Mouse (Mus musculus) MN1 (cell line): ENCODE results near the gene Nus1.

ENCODE experiments used
- DNase-seq: peaks from one replicate; pipeline ENCODE4 v3.0.0-alpha.2; 2016; ENCODE audit warnings: low spot score

The Nus1 gene

DNA sequence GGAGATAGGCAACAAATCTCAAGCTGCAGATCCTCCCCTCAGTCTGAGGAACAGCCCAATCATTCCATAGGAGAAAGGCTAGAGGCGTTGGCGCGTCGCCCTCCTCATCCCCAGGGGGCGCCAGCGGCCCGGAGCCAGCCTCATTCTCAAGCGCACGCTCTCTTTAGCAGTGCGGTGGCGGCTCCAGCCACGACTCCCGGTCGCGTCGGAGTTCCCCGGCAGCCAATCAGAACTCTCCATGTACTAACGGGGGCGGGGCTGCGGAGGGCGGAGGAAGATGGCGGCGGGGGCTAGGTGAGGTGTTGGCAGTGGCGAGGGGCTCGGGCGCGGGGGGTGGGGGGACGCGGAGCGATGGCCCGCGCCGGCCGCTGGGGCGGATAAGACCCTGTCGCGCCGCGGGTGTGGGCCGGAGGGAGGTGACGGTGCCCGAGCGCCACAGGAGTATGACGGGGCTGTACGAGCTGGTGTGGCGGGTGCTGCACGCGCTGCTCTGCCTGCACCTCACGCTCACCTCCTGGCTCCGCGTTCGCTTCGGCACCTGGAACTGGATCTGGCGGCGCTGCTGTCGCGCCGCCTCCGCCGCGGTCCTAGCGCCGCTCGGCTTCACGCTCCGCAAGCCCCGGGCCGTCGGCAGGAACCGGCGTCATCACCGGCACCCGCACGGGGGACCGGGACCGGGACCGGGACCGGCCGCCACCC is at the start of gene Nus1:
Gene Nus1, plus strand, starts transcription at position 249 of the 699 bp plus-strand sequence.
- DNase-seq: peak; percentile 100

DNA sequence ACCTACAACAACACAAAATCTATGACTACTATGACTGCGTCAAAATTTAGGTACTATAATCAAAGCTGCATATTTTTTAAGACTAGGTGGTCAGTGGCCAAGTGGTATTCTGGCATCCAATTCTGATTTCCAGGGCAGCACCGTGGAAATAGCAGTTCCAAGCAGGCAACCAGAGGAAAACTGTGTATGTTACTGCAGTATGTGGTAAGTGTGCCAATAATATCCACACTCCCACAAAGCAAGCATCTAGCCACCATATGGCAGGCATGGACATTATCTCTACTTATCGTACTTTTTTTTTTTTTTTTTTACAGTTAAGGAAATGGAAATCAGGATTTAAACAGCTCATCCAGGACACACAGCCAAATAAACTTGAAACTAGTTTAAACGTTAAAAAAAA is 49.0 kb upstream of the Nus1 start:
- no peak for DNase-seq

DNA sequence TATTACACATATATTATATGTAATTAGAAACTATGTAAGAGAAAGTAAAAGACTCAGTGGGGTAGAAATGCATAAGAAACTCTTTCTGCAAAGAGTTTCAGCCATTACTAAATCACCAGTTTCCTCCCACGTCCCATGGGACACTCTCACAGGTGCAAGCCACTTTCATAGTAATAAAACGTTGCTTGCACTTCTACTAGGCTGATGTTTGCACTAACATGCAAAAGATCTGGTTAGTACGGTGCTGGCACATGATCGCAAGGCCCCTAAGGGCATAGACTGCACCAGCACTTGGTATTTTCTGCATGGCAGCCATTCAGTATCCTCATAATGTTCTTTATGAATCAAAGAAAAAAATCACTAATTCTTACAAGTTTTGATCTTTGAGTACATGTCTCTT is 43.5 kb upstream of the Nus1 start:
- no peak for DNase-seq

DNA sequence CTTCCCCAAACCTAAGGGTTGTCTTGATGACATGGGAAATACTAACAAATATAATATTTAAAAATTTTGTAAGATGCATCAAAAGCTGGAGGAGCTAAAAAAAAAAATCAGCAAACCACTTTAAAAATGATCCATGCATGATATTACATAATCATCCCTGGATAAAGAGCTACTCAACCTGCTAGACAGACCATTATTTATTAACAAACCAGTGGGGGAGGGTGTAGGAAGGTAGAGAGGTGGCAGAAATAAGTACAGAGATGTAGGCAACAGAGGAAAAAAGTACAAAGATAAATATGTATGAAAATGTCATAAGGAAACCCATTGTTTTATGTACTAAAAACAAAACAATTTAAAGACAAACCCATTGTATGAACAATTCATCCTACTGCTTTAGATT is 42.7 kb upstream of the Nus1 start:
- no peak for DNase-seq

DNA sequence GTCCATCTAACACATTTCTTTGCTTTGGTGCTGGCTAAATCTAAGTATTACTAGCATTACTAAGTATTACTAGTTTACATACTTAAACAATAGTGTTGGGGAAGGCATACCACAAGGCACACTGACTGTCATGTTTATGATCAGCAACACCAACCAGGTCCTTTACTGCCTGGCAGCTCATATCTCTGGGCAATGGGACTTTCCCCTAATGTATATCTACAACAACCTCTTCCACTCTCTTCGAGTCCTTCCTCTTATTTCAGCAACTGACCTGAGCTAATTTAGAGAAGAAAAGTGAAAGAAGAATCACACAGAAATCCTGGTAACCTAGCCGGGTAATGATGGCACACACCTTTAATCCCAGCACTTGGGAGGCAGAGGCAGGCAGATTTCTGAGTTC is 40.9 kb upstream of the Nus1 start:
- DNase-seq: no peak

DNA sequence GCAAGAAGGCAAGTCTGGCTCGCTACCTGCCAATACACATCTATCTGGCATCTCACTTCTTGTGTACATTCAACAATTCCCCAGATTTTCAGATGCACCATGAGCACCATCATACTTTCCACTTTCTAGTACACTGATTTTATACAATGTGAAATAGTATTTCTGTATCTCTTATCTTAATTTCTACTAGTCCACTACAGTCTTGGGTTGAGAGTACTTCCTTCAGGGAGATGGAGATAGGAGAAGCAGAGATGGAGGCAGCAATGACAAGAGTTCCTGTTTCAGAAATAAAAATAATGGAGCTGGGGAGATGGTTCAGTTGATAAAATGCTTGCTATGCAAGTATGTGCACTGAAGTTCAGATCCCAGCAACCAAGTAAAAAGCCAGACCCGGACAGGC is 39.5 kb upstream of the Nus1 start:
- no peak for DNase-seq

DNA sequence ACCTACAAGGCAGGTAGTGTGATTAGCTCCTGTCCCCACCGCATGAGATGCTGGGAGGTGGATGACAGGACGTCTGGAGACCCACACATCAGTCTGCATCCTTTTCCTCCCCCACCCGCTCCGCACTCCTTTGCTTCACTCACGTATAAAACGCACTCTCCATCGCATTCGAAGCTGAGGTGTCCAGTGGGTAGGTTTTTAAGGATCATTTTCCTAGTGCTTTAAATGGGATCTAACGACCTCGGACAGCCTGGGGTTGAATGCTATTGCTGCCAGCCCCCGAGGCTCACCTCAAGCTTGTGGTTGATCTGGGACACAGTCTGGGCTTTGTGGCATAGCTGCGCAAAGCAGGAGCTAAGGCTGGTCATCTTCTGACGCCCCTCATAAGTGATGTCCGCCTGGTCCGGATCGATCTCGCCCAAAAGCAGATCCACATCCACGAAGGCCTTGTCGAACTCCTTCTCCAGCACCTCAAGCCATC is 36.0 kb upstream of the Nus1 start:
- peak; percentile 72 for DNase-seq

DNA sequence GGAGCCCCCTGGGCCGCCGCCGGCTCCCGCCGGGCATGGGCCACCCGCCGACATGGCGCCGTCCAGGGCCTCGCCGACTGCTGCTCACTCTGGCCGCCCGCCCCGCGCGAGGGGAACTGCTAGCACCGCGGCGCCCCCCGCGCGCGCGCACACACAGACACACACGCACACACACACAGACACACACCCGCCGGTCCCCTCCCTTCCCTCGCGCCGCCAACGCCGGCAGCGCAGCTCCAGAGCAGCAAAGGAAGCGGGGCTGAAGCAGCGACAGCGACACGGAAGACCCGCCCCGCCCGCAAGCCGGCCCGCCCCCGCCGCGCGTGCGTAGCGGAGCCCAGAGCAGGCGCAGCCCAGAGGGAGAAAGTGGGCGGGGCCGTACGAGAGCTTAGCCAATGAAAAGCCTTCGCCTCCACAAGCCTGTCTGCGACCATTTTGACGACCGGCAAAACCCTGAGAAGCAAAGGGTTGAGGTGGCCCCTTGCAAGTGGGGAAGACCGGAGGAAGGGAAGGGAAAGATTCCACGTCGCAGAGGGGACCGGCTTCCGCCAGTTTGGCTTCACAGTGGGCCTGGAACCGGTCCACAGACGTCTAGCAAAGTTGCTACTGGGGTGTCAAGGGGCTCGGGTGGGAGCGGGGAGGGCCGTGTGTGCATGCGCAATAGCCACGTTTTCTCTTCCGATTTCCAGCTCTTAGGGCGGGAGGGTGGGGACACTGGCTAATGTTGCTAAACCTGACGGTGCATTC is 35.3 kb upstream of the Nus1 start, which contains the start of gene Gopc:
Gene Gopc, minus strand, starts transcription at position 280 of the 747 bp plus-strand sequence.
- peak; percentile 100 for DNase-seq

DNA sequence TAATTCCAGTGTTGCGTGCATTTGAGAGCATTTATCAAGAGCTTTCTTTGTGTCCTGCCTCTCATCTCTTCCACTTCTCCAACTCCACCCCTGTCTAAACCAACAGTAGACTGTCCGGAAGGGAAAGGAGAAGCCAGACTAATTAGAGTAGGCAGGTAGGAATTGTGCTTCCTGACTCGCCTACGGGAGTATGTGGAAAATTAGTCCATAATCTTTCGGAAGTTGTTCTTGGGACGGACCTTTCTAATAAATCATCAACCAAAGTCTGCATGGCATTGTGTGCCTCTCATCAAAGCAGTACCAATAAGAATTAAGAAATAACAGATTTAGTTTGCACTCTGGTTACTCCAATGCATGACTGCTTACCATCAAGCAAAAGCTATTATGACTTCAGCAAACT is 34.3 kb upstream of the Nus1 start:
- no peak for DNase-seq

DNA sequence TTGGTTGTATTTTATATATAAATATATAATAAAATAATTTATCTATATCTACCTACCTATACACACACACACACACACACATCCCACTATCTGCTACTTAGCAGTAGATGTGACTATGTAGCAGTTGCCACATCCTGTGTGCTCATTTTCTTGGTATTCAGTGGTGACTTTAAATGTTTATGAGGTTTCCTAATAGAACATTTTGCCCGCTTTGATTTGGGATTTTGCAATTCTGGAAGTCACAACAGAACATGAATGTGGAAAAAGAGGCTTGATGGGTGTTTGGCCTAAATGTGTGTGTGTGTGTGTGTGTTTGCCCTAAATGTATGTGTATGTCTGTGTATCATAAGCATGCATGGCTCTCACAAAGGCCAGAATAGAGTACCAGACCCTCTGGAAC is 33.8 kb upstream of the Nus1 start:
- no peak for DNase-seq

DNA sequence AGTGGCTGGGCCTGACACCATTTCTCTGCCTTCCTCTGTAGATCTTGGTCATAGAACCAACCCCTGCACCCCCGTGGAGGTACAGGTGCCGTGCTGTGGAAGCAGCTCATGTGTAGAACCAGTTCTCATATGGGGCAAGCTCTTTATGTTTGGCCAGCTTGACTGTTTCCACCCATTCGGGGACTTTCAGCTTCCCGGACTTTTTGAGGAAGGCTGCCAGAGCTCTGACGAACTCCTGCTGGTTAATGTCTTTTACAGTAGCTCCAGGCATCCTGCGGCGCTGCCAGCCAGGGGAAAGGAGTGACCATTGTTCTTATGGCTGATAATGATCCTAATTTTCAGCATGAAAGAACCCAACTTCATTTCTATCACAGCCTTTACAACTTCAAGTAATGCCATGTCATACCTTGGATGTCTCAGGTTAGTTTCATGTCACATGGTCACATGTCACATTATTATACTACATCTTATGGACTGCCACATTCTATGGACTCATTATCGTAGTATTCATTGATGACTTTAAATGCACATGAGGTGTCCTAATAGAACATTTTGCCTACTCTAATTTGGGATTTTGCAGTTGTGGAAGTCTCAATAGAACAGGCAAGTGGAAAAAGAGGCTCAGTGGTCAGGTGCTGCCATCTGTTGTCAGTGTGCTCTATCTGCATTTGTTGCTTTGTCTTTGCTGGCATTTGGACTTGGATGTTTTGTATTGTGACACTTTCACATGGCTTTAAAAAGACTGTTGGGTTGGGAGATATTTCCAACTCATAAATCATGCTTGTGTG is 32.3 kb upstream of the Nus1 start:
- DNase-seq: peak; percentile 79

DNA sequence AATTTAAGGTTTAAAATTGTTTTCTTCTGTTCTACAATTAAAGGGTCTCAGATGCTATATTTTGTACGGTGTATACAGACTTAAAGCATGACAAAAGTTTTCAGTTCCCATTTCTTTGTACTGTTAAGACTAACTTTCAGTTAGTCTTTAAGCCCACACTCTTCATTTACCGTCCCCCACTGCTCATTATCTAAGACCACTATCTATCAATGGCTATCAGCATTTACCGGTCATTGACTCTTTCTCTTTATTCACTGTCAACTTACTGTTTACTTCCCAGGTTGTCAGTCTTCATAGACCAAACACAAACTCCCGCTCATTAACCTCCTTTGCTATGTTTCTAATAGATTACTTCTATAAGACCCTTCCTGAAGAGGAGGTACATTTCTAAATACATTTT is 30.2 kb upstream of the Nus1 start:
- no peak for DNase-seq

DNA sequence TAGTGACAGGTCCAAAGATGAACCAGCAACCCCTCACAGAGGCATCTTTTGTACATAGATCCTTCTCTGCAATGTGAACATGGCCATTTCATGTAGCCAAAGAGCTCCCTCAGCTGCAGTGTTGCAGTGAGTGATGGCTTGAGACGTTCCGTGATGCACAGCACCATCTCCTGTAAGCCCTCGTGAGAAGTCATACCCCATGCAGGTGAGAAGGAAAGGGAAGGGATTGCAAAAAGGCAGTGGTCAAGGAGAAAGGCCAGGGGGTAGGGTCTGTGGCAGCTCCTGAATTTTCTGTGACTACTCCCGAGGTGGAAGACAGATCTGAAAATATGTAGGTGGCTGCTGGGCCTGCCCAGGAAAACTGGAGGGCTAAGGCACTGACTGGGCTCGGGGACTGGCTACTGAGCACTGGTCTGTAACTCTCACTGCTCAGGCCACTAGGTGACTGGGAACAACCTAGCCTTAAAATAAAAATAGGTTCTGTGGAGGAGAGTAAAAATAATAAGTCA is 28.4 kb upstream of the Nus1 start, which contains the start of gene Nepn:
Gene Nepn, plus strand, starts transcription at position 51 of the 509 bp plus-strand sequence.
- no peak for DNase-seq

DNA sequence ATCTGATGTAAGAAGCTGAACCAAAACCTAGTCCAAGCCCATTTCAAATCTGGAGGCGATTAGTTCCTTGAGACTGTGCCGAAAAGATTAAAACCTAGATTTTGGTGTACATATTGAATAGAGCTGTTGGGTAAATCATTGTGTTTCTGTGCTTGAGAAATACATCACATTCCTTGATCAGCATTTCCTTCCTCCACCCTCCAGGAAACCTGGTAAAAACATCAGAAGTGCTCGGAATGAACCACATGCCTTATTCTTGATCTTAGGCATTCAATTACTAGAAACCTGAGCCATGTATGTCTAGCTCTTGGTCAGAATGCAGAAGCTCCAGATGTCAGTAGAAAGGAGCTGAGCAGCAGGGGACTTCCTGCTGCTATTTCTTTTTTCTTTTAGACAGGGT is 27.9 kb upstream of the Nus1 start:
- DNase-seq: no peak

DNA sequence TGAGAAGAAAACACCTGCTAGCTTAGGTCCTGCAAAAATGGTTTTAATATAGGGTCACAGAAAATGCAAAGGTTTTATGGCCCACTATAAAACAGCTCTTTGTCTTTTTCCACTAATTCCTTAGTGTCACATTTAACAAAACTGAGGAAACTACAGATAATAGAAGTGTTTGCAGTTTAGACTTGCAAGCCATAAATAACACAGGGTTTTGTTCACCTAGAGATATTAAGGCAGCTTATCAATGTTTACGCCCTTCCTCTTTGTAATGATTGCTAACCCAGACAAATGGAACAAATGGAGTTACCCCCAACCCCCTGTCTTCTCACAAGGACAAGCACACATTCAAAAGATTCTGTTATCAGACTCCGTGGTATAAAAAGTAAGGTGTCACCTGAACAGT is 26.1 kb upstream of the Nus1 start:
- DNase-seq: no peak

DNA sequence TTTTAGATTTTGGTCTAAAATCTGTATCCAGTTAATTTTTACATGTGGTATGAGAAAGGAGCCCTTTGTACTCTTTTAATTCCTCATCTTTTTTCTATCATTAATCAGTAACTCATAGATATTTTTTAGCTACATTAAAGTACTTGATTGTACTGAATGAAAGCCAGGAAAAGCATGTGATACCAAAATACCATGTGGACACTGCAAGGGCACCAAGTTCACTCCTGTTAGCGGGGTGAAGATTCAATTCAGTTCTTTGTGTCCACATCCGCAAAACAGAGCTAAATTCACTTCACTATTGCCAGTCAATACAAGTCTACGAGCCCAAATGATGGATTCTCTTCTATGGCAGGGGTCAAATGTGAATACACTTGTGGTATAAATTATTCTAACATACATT is 20.7 kb upstream of the Nus1 start:
- DNase-seq: no peak

DNA sequence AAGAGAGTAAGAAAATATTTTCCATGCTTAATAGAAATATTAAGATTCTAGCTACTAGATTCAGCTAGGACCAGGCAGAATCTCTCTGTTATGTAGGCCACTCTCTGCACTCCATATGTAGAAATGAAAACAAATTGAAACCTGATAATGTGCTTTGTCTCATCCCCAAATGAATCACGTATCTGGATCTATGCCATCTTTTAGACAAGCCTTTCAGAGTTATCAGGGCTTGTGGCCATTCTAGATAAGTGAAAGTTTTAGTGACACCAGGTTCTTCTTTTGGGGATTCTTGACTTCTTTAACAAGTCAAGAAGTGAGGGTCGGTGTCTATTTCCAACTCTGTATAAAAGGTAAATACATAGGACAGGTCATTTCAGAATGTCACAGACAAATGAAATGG is 18.6 kb upstream of the Nus1 start:
- no peak for DNase-seq

DNA sequence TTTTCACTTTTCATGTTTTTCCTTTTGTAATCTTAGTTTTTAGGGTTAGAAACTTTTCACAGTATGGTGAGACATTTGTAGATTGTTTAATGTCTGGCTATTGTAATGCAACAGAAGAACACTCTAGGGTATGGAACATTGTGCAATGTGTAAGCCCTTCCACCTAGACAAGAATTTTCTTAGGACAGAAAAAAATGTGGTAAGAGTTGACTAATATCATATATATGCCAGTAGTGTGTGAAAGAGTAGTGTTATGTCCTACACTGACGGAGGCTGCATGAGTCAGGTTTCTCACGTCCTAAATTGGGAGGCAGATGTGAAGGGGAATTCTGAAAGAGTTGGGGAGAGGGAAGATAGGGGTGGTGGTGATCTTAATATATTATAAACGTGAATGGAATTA is 17.6 kb upstream of the Nus1 start:
- no peak for DNase-seq

DNA sequence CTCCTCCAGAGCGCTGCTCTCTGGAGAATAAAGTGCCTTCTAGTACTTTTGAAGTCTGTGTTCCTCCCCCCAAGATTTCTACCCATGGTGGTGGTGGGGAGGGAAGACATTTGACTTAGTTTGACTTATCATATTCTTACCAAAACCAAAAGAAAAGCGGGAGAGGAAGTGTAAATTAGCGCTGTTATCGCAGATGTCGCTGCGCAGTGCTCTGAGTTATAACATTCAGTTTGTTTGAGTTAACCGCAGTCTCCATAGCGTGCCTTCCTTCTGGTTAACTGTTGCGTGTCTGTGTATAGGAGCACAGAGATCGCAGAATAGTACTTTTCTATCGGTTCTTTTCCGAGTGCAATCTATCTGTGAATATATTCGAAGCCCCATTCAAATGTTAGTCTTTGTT is 12.2 kb upstream of the Nus1 start:
- no peak for DNase-seq

DNA sequence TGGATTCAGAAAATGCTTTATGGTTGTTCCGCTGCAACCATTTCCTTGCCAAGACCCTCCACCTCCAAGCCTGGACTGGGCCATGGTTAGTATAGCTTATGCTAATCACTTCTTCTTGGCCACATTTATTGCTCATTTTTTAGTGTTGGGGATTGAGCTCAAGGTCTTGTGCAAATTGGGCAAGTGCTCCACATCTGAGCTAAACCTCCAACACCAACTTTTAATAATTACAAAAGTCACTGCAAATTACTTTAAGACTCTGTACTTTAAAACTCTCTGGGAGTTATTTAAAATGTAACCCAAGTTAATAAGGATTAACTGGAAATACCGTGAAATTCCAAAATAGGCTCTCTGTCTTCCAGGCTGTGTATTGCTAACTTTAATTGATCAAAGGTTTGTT is 9.8 kb upstream of the Nus1 start:
- DNase-seq: no peak

DNA sequence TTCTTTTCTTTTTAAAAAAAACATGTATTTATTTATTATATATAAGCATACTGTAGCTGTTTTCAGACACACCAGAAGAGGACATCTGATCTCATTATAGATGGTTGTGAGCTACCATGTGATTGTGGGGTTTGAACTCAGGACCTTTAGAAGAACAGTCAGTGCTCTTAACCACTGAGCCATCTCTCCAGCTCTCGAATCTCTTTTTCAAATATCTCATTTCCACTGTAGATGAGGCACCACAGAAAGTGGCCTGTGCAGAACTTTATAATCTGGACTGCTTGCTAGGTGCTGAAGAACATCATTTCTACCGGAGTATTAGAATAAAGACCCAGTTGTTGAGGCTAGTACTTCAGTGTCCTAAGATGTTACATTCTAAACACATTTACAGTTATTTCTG is 2.3 kb upstream of the Nus1 start:
- DNase-seq: no peak

DNA sequence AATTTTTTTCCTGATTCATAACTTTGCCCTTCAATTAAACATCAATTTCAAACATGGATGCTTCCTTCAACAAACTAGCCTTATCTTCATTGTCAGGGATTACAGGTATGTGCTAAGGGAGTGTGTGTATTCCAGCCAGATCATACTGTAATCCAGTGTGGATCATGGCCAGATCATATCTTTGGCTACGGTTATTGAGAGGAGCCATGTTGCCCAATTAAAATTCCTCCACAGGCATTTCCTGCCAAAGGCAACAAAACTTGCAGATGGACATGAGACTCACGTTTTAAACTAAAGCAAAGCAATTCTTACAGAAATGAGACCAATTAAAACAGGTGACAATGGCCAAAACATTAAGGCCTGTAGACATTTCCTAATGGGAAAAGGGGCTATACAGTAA is 889 bp upstream of the Nus1 start:
- DNase-seq: no peak
